Mouse (Mus musculus): ENCODE results near the gene Pik3c2a.
"Not testable (repeated sequence)": the region's sequence is repeated elsewhere in the genome, so short reads cannot be mapped to it uniquely, and the experiment has no call there.

Pik3c2a gene

GRCm38 (mm10) chr7:116392329-116392728 lies 50.9 kb downstream of the Pik3c2a start:
- no peak for DNase-seq (ENCODE audit: low spot score)

GRCm38 (mm10) chr7:116387389-116387788 lies 55.9 kb downstream of the Pik3c2a start:
- DNase-seq (ENCODE audit: low spot score) = not testable (repeated sequence)

GRCm38 (mm10) chr7:116379181-116379580 lies 64.1 kb downstream of the Pik3c2a start:
- DNase-seq (ENCODE audit: low spot score) = not testable (repeated sequence)

GRCm38 (mm10) chr7:116374284-116374683 lies 69.0 kb downstream of the Pik3c2a start:
- no peak for DNase-seq (ENCODE audit: low spot score)

- DNase-seq (ENCODE audit: low spot score) = peak; percentile 57
Observed at GRCm38 (mm10) chr7:116336226-116336625, 107.0 kb downstream of the Pik3c2a start.

GRCm38 (mm10) chr7:116335133-116335532 lies 108.1 kb downstream of the Pik3c2a start:
- no peak for DNase-seq (ENCODE audit: low spot score)

GRCm38 (mm10) chr7:116334669-116335038 lies 108.6 kb downstream of the Pik3c2a start:
- DNase-seq (ENCODE audit: low spot score) = no peak

- DNase-seq (ENCODE audit: low spot score) = peak; percentile 99
Observed at GRCm38 (mm10) chr7:116333713-116334668, 109.3 kb downstream of the Pik3c2a start, which contains the start of gene Rps13. Gene Rps13, minus strand, starts transcription at chr7:116334195.

- DNase-seq (ENCODE audit: low spot score) = no peak
Observed at GRCm38 (mm10) chr7:116331246-116331645, 112.0 kb downstream of the Pik3c2a start.

GRCm38 (mm10) chr7:116329858-116330257 lies 113.4 kb downstream of the Pik3c2a start:
- no peak for DNase-seq (ENCODE audit: low spot score)

GRCm38 (mm10) chr7:116328777-116329176 lies 114.5 kb downstream of the Pik3c2a start:
- no peak for DNase-seq (ENCODE audit: low spot score)

- no peak for DNase-seq (ENCODE audit: low spot score)
Observed at GRCm38 (mm10) chr7:116327901-116328300, 115.3 kb downstream of the Pik3c2a start.

- DNase-seq (ENCODE audit: low spot score) = peak; percentile 83
Observed at GRCm38 (mm10) chr7:116323331-116323964, 119.8 kb downstream of the Pik3c2a start.

- peak; percentile 88 for DNase-seq (ENCODE audit: low spot score)
Observed at GRCm38 (mm10) chr7:116309456-116309855, 133.8 kb downstream of the Pik3c2a start.

GRCm38 (mm10) chr7:116308632-116308991 lies 134.6 kb downstream of the Pik3c2a start:
- peak; percentile 34 for DNase-seq (ENCODE audit: low spot score)

GRCm38 (mm10) chr7:116307871-116308631 lies 135.2 kb downstream of the Pik3c2a start, which contains the start of gene Plekha7:
Gene Plekha7, minus strand, starts transcription at chr7:116308376.
- DNase-seq (ENCODE audit: low spot score) = peak; percentile 69

- DNase-seq (ENCODE audit: low spot score) = peak; percentile 86
Observed at GRCm38 (mm10) chr7:116307099-116307870, 136.0 kb downstream of the Pik3c2a start.

GRCm38 (mm10) chr7:116306601-116307000 lies 136.6 kb downstream of the Pik3c2a start:
- DNase-seq (ENCODE audit: low spot score) = no peak

- no peak for DNase-seq (ENCODE audit: low spot score)
Observed at GRCm38 (mm10) chr7:116301661-116302311, 141.5 kb downstream of the Pik3c2a start.

- DNase-seq (ENCODE audit: low spot score) = no peak
Observed at GRCm38 (mm10) chr7:116301144-116301543, 142.1 kb downstream of the Pik3c2a start.

GRCm38 (mm10) chr7:116298851-116299250 lies 144.4 kb downstream of the Pik3c2a start:
- no peak for DNase-seq (ENCODE audit: low spot score)
